Mouse (Mus musculus) small intestine, adult 2 months (tissue): Measurements from ENCODE around the gene Haghl.

Experiments
- CTCF ChIP-seq: fragments of 200-500 bp; IDR thresholded peaks from 2 replicates; pipeline ENCODE4 v1.5.1; 2012; ENCODE audit warnings: low read depth, mild to moderate bottlenecking, control low read depth, inconsistent platforms, low read length, moderate library complexity, mixed read lengths; ENCODE audit not compliant: insufficient replicate concordance, insufficient read length; ENCODE audit errors: extremely low read depth
- POLR2A ChIP-seq: fragments of 200-500 bp; IDR thresholded peaks from 2 replicates; pipeline ENCODE4 v1.6.1; 2012; ENCODE audit warnings: low read depth, mild to moderate bottlenecking, control low read depth, inconsistent platforms, low read length, moderate library complexity

- TF ChIP-seq CTCF (no peak), POLR2A (no peak)
Measured at GRCm38 (mm10) chr17:25824362-25825142, 39.1 kb upstream of the Haghl start.
